Mouse (Mus musculus) forebrain, postnatal 0 days (tissue): ENCODE data around the gene Eno1. TPM values are rescaled to one million over a fixed set of nuclear protein-coding genes. Genes with fewer than 3 reads are reported as not detected.

Experiments used
- ATAC-seq: fragments of 200-750 bp; cut with Nextera tagmentation; 2 replicates; pipeline ENCODE4 v1.8.0; 2017; ENCODE audit warnings: mild to moderate bottlenecking, moderate library complexity
- DNase-seq: peaks from one replicate; pipeline ENCODE4 v3.0.0-alpha.2; 2015
- H3K27ac ChIP-seq: fragments of 300-500 bp; sonication (generic); 2 replicates; pipeline ENCODE4 v1.5.1; 2014; ENCODE audit warnings: low read depth, mild to moderate bottlenecking, antibody characterized with exemption, low read length, moderate library complexity, mixed read lengths
- H3K27me3 ChIP-seq: fragments of 300-500 bp; sonication (generic); 2 replicates; pipeline ENCODE4 v1.6.1; 2014; ENCODE audit warnings: mild to moderate bottlenecking, low read length, mixed read lengths; ENCODE audit not compliant: insufficient read depth
- H3K36me3 ChIP-seq: fragments of 300-500 bp; sonication (generic); 2 replicates; pipeline ENCODE4 v1.6.1; 2014; ENCODE audit warnings: mild to moderate bottlenecking, moderate library complexity; ENCODE audit not compliant: insufficient read depth
- H3K4me1 ChIP-seq: fragments of 300-500 bp; sonication (generic); 2 replicates; pipeline ENCODE4 v1.6.1; 2014; ENCODE audit warnings: antibody characterized with exemption; ENCODE audit not compliant: insufficient read depth
- H3K4me2 ChIP-seq: fragments of 300-500 bp; sonication (generic); 2 replicates; pipeline ENCODE4 v1.6.1; 2014; ENCODE audit warnings: low read depth, mild to moderate bottlenecking, moderate library complexity
- H3K4me3 ChIP-seq: fragments of 300-500 bp; sonication (generic); 2 replicates; pipeline ENCODE4 v1.5.1; 2014; ENCODE audit warnings: low read depth, low read length, mixed read lengths
- H3K9ac ChIP-seq: fragments of 300-500 bp; sonication (generic); 2 replicates; pipeline ENCODE4 v1.6.1; 2014; ENCODE audit warnings: mild to moderate bottlenecking
- H3K9me3 ChIP-seq: fragments of 300-500 bp; sonication (generic); 2 replicates; pipeline ENCODE4 v1.6.1; 2016; ENCODE audit warnings: low read length
- CTCF ChIP-seq: sonication (generic); IDR thresholded peaks from 2 replicates; pipeline ENCODE4 v1.5.1; 2016; ENCODE audit warnings: antibody characterized with exemption, control low read depth, low read depth
- WGBS: fragments of 180-500 bp; shearing (Covaris S2); extraction: QIAGEN DNeasy Blood & Tissue Kit; methylation state at CpG from one replicate; pipeline ENCODE4 v1.1.7; 2014; 5-methylcytosine and 5-hydroxymethylcytosine counted together
- polyA plus RNA-seq: library from polyadenylated mRNA; unstranded; fragments of >200 nt; fragmentation: Nextera tagmentation; extraction: Ambion mirVana; gene quantifications from 2 replicates; pipeline ENCODE4 v1.2.1, GENCODE M21; 2015
- total RNA-seq: library from RNA; depleted of rRNA; stranded (reverse); fragments of >200 nt; gene quantifications from 2 replicates; pipeline ENCODE4 v1.2.3, GENCODE M21; 2014

The Eno1 gene
- total and polyA plus RNA-seq, 2 experiments from 2014 or later: 328 to 963 TPM

GRCm38 (mm10) chr4:150240381-150240886, 3.9 kb downstream of the Eno1 start:
- Histone ChIP-seq H3K27ac (no peak overlapping the region), H3K36me3 (peaks cover 43% of the 10 kb centered on the region), H3K9me3 (no peaks in the 10 kb centered on the region), H3K4me1 (peaks cover 17% of the 10 kb centered on the region), H3K27me3 (no peaks in the 10 kb centered on the region), H3K4me3 (no peak overlapping the region), H3K9ac (no peak overlapping the region), H3K4me2 (no peak overlapping the region)
- ATAC-seq: no peak
- no peak for TF ChIP-seq CTCF
- DNase-seq: no peak
- WGBS: 64% methylated on average over 1 of the region's 1 CpGs

- Histone ChIP-seq H3K4me3 (no peak overlapping the region), H3K9me3 (no peaks in the 10 kb centered on the region), H3K9ac (0 out of 2 replicates have a peak overlapping the region, but pooled peaks have one; percentile 1), H3K27me3 (no peaks in the 10 kb centered on the region), H3K27ac (no peak overlapping the region), H3K36me3 (peaks cover 55% of the 10 kb centered on the region), H3K4me1 (peaks cover 17% of the 10 kb centered on the region), H3K4me2 (no peak overlapping the region)
- no peak for DNase-seq
- WGBS: 37% methylated on average over 4 of the region's 4 CpGs
- ATAC-seq: no peak
- TF ChIP-seq CTCF: no peak
Observed at GRCm38 (mm10) chr4:150241708-150242107, 5.2 kb downstream of the Eno1 start.

- peaks cover 65% of the 10 kb centered on the region for H3K36me3 ChIP-seq
- H3K27ac ChIP-seq: no peak overlapping the region
- no peaks in the 10 kb centered on the region for H3K27me3 ChIP-seq
- no peak overlapping the region for H3K4me3 ChIP-seq
- no peak overlapping the region for H3K4me2 ChIP-seq
- WGBS: 76% methylated on average over 5 of the region's 5 CpGs
- DNase-seq (no peak), ATAC-seq (no peak)
- no peak overlapping the region for H3K9ac ChIP-seq
- H3K4me1 ChIP-seq: peaks cover 17% of the 10 kb centered on the region
- no peaks in the 10 kb centered on the region for H3K9me3 ChIP-seq
- TF ChIP-seq CTCF: no peak
Observed at GRCm38 (mm10) chr4:150242745-150243144, 6.2 kb downstream of the Eno1 start.

GRCm38 (mm10) chr4:150245876-150246275, 9.4 kb downstream of the Eno1 start:
- peaks cover 81% of the 10 kb centered on the region for H3K36me3 ChIP-seq
- H3K27me3 ChIP-seq: no peaks in the 10 kb centered on the region
- H3K4me3 ChIP-seq: no peak overlapping the region
- H3K27ac ChIP-seq: no peak overlapping the region
- TF ChIP-seq CTCF: no peak
- H3K4me2 ChIP-seq: no peak overlapping the region
- H3K9me3 ChIP-seq: no peaks in the 10 kb centered on the region
- DNase-seq: no peak
- no peak overlapping the region for H3K9ac ChIP-seq
- no peak for ATAC-seq
- no peaks in the 10 kb centered on the region; the same call in 1 of the 2 replicates for H3K4me1 ChIP-seq
- 80% methylated on average over 2 of the region's 2 CpGs for WGBS

GRCm38 (mm10) chr4:150248009-150248408, 11.5 kb downstream of the Eno1 start:
- no peaks in the 10 kb centered on the region for H3K27me3 ChIP-seq
- H3K4me2 ChIP-seq: no peak overlapping the region
- peak; percentile 82 for DNase-seq
- peaks cover 62% of the 10 kb centered on the region for H3K36me3 ChIP-seq
- H3K9me3 ChIP-seq: no peaks in the 10 kb centered on the region
- no peaks in the 10 kb centered on the region; the same call in 1 of the 2 replicates for H3K4me1 ChIP-seq
- H3K27ac ChIP-seq: no peak overlapping the region
- H3K9ac ChIP-seq: no peak overlapping the region
- no peak overlapping the region for H3K4me3 ChIP-seq
- 48% methylated on average over 5 of the region's 5 CpGs for WGBS
- ATAC-seq: peak; percentile 73
- TF ChIP-seq CTCF: peak; percentile 98

- Histone ChIP-seq H3K4me2 (no peak overlapping the region), H3K4me1 (no peaks in the 10 kb centered on the region; the same call in 1 of the 2 replicates), H3K36me3 (peaks cover 52% of the 10 kb centered on the region), H3K9ac (no peak overlapping the region), H3K4me3 (no peak overlapping the region), H3K27me3 (no peaks in the 10 kb centered on the region), H3K9me3 (no peaks in the 10 kb centered on the region), H3K27ac (no peak overlapping the region)
- 79% methylated on average over 5 of the region's 5 CpGs for WGBS
- ATAC-seq: no peak
- DNase-seq: no peak
- no peak for TF ChIP-seq CTCF
Observed at GRCm38 (mm10) chr4:150248917-150249316, 12.4 kb downstream of the Eno1 start.

- Histone ChIP-seq H3K9me3 (no peaks in the 10 kb centered on the region), H3K4me3 (no peak overlapping the region), H3K4me1 (no peaks in the 10 kb centered on the region; the same call in 1 of the 2 replicates), H3K9ac (no peak overlapping the region), H3K27me3 (no peaks in the 10 kb centered on the region), H3K27ac (no peak overlapping the region), H3K4me2 (no peak overlapping the region), H3K36me3 (peaks cover 45% of the 10 kb centered on the region)
- no peak for ATAC-seq
- DNase-seq: no peak
- no peak for TF ChIP-seq CTCF
- 78% methylated on average over 5 of the region's 5 CpGs for WGBS
Observed at GRCm38 (mm10) chr4:150249731-150250270, 13.3 kb downstream of the Eno1 start.
